In the genomic region with DNA sequence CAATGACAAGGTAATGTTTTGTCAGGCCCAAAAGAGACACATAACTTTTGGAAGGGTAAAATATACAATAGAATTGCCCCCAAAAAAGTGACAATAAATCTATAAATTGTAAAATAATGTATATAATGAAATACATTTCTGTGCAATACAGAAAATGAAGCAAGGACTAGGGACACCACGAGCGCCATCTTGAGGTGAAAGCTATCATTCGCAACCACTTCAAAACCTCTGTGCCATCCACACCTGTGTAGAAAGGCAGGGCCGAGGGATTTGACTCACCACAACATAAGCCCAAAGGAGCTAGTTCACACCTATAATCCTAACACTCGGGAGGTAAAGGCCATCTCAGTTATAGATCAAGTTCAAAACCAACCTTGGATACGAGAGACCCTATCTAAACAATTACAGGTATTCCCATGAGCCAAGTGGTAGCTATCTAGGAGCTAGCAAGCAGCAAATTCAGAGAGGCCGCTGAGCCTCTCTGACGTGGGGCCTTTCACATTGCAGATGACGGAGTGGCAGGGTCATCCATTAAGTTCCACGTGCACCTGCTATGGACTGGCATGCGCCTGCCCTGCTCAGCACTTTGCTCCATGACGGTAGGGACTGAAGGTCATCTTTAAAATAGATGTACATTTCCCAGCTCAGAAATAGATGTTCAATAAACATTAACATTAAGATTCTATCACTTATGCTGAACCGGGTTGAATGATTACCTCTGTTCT, we compare ENCODE assay signal across 10 mouse cellular contexts.
DNase-seq lines count a peak whose midpoint lies in the region; ATAC-seq and TF ChIP-seq lines count a peak whose summit lies in the region.
"Had no signal": no experiment of that assay in that cellular context is flagged by ENCODE, and none has a peak within 500 bp of the region (broad histone marks: within the 10 kb centered on the region; RNA-seq: fewer than 3 reads in every experiment).

No protein-coding gene starts in this region.

- no peak overlapping the region for H3K27ac ChIP-seq in layer of hippocampus, adult 2 months
- H3K27ac ChIP-seq in embryonic facial prominence, embryonic 10.5 days (replicated peaks) = no peak overlapping the region
- H3K27ac ChIP-seq: embryonic facial prominence, embryonic 15.5 days; intestine, embryonic 15.5 days had no signal

- no peaks in the 10 kb centered on the region for H3K36me3 ChIP-seq in embryonic facial prominence, embryonic 10.5 days (replicated peaks)
- H3K36me3 ChIP-seq: embryonic facial prominence, embryonic 15.5 days; intestine, embryonic 15.5 days had no signal

- no peak for ATAC-seq in erythroid progenitor cell, adult 5-6 weeks (replicated peaks; ENCODE audit: low FRiP score, poor library complexity, severe bottlenecking)
- ATAC-seq: intestine, embryonic 15.5 days had no signal

- H3K9me3 ChIP-seq in embryonic facial prominence, embryonic 10.5 days = no peaks in the 10 kb centered on the region
- H3K9me3 ChIP-seq: embryonic facial prominence, embryonic 15.5 days; intestine, embryonic 15.5 days had no signal

- 65% methylated on average over 13 of the region's 13 CpGs for WGBS in embryonic facial prominence, embryonic 10.5 days

- H3K27me3 ChIP-seq in embryonic facial prominence, embryonic 10.5 days (replicated peaks; ENCODE audit: low read depth, poor library complexity, severe bottlenecking) = no peaks in the 10 kb centered on the region
- H3K27me3 ChIP-seq: embryonic facial prominence, embryonic 15.5 days; intestine, embryonic 15.5 days had no signal

- TF ChIP-seq CTCF in layer of hippocampus, adult 2 months (conservative IDR thresholded peaks at IDR 0.05) = peak; percentile 74

- no peak for DNase-seq in layer of hippocampus, adult 2 months (ENCODE audit: low spot score in 2 of 2)
- no peak for DNase-seq in layer of hippocampus, postnatal 14 days (ENCODE audit: low spot score in 2 of 2)
- peak; percentile 18 for DNase-seq in 3T3-L1 (ENCODE audit: low read depth, low spot score)
- peak; percentile 40 for DNase-seq in A20 (ENCODE audit: low read depth, low spot score)
- peak; percentile 14 for DNase-seq in embryonic facial prominence, embryonic 10.5 days (ENCODE audit: low spot score)
- no peak for DNase-seq in cerebellum, adult 11-12 months
- DNase-seq: adrenal gland, postnatal 25 days had no signal

- H3K4me3 ChIP-seq in layer of hippocampus, adult 2 months = no peak overlapping the region
- no peak overlapping the region for H3K4me3 ChIP-seq in embryonic facial prominence, embryonic 10.5 days
- H3K4me3 ChIP-seq: embryonic facial prominence, embryonic 15.5 days; intestine, embryonic 15.5 days had no signal

- no peaks in the 10 kb centered on the region for H3K4me1 ChIP-seq in embryonic facial prominence, embryonic 10.5 days
- H3K4me1 ChIP-seq: embryonic facial prominence, embryonic 15.5 days; intestine, embryonic 15.5 days had no signal

Comparison
In these comparisons a context has a peak if more than half of its experiments do, and no peak if none do; other contexts are left out.
1. DNase-seq: peak in 3T3-L1 (single experiment), A20 (single experiment) and embryonic facial prominence, embryonic 10.5 days (single experiment); none in layer of hippocampus, adult 2 months (0 of 2), layer of hippocampus, postnatal 14 days (0 of 2) and cerebellum, adult 11-12 months (single experiment).